Mouse (Mus musculus) layer of hippocampus, postnatal 10 days (tissue): Measurements from ENCODE around the gene Nhlh2. TPM values are rescaled to one million over a fixed set of nuclear protein-coding genes. Genes with fewer than 3 reads are reported as not detected.

Source experiments
- DNase-seq, 2 experiments: peaks; one replicate each; pipeline ENCODE4 v3.0.0; 2021; ENCODE audit warnings: low spot score in 2 of 2
- total RNA-seq, 2 experiments: library from RNA; stranded (reverse); gene quantifications; 2 replicates each; pipeline ENCODE4 v1.2.3; 2021

Nhlh2 gene
- total RNA-seq, 2 experiments from 2014 or later = 4.4 to 4.9 TPM

- no peak for DNase-seq
Measured at GRCm38 (mm10) chr3:102024981-102025451, 15.1 kb downstream of the Nhlh2 start.

- DNase-seq = no peak
Measured at GRCm38 (mm10) chr3:102025659-102026058, 15.8 kb downstream of the Nhlh2 start.

- no peak for DNase-seq
Measured at GRCm38 (mm10) chr3:102027880-102028279, 18.0 kb downstream of the Nhlh2 start.

GRCm38 (mm10) chr3:102037806-102038205 lies 27.9 kb downstream of the Nhlh2 start:
- DNase-seq = no peak

DNA sequence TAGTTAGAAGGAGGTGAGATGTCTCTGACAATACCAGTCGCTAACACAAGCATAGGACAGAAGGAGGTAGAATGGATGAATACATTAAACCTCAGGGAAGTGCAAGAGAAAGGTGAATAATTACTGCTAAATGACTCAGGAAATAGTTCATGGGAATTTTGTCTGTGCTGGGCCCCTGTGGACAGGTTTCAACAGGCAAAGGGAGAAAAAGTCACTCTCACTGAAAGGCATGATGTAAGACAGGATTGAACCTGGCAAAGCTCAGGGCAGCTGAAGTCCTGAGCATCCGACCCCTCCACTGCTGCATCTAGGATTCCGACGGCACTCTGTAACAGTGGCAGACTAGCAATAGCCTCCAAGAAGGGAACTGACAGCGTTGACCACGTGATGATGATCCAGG lies 28.7 kb downstream of the Nhlh2 start:
- no peak for DNase-seq

DNA sequence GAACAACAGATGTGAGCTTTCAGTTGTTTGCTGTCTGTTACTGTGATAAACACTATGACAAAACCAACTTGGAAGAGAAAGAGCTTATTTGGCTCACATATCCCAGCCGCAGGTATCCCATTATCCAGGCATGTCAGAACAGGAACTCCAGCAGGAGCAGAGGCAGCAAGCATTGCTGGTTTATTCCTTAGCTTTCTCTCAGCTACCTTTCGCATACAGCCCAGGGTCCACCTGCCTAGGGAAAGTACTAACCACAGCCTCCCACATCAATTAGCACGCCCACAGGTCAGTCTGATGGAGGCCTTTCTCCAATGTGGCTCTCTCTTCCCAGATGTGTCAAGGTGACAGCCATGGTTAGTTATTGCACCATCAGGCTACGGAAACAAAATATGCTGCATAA lies 31.8 kb downstream of the Nhlh2 start:
- no peak for DNase-seq

- peak in 1 of 2 experiments; percentile 24 for DNase-seq
Measured at GRCm38 (mm10) chr3:102045071-102045470, 35.2 kb downstream of the Nhlh2 start.

DNA sequence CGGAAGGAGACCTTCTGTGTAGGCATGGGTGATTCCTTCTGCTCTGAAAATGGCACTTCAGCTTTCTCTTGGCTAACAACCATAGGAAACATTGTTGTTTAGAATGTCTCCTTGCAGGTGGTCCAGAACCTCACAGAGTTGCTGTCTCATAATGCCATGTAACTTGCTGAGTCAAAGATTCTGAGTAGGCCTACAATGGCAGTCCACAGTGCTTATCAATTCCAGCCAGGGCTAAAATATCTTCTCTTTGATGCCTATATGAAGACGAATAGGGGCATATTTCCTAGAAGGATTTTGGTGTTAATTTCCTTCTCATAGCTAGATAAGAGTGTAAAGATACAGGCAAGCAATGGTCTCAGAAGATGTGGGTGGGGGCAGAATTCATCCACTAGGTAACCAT lies 37.7 kb downstream of the Nhlh2 start:
- no peak for DNase-seq

- DNase-seq = no peak
Measured at GRCm38 (mm10) chr3:102049207-102050104, 39.6 kb downstream of the Nhlh2 start.

DNA sequence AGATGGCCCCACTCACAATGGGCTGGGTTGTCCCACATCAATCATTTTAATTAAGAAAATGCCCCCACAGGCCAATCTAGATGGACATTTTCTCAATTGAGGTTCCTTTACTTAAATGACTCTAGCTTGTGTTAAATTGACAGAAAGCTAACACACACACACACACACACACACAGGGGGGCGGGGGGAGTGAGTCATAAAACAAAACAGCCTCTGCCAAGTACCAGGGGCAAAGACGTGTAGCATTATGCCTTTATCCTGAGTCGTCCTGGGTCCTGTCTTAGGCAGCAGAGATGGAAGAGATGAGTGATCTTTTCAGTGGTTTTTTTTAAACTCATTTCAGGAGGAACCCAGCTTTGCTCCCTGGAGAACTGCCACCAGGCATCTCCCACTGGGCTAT lies 42.2 kb downstream of the Nhlh2 start:
- DNase-seq = no peak

DNA sequence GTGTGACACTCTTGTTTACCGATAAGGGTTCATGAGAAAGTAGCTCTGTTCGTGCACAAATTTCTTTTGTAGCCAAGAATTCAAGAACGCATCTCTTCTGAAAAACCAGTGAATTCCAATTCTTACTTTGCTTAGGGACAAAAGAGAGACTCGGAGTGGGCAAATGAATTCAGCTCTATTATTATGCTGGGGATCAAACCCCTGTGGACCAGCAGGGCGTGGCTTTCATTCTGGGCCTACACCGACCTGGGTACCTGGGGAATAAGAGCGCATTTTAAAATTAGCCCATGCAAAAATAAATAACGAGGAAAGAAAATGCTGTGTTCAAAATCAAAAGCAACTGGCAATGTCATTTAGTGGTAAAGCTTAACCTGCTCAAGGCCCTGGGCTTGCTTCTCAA lies 43.4 kb downstream of the Nhlh2 start:
- no peak for DNase-seq

- no peak for DNase-seq
Measured at GRCm38 (mm10) chr3:102055878-102056277, 46.0 kb downstream of the Nhlh2 start.

DNA sequence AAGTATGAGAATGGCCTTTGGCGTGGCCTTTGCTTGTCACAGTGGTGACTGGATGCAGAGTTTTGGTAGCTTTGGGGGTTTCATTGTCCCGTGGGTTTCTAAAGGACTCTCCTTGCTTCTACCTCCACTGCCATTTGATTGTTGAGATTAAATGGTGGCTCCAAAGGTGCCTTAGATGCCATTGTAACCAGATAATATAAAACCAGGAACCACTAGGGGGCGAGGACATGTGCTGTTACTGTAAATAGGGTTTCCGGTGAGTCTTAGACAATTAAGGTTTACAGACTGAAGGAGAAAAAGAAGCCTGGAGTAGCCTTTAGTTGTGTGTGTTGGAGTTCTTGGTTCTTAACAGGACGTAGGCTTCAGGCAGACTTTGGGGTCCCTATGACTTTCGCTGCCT lies 50.2 kb downstream of the Nhlh2 start:
- no peak for DNase-seq

GRCm38 (mm10) chr3:102061923-102062670 lies 52.2 kb downstream of the Nhlh2 start:
- peak; percentile 70 to 75 for DNase-seq

- DNase-seq = no peak
Measured at GRCm38 (mm10) chr3:102062671-102063010, 52.8 kb downstream of the Nhlh2 start.

- no peak for DNase-seq
Measured at GRCm38 (mm10) chr3:102063273-102064120, 53.6 kb downstream of the Nhlh2 start.

GRCm38 (mm10) chr3:102064566-102064965 lies 54.7 kb downstream of the Nhlh2 start:
- no peak for DNase-seq
